Mouse (Mus musculus) urinary bladder, postnatal 4 days (tissue): ENCODE results near the gene Abcg5.

ENCODE experiments used
- DNase-seq, 2 experiments: peaks; one replicate each; pipeline ENCODE4 v3.0.0; 2021 to 2022; ENCODE audit warnings: low spot score in 2 of 2

Abcg5 gene

DNA sequence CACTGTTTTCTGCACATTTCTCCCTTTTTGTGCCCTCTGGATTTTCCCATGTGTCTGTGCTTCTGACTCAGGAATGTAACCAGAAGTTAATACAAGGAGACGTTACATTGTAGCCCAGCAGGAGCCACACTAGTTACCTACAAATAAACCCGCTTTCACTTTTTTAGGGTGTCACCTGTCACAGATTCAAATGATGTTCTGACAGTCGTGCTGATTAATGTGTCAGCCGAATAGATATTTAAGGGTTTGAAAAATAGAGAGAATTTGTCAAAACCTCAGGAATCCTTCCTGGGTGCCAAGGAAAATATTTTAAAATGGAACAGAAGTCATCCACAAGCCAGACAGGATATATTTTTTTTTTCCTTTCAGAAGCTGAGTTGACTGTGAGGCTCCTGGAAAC is 2.5 kb upstream of the Abcg5 start:
- DNase-seq = no peak

GRCm38 (mm10) chr17:84684284-84684683 is 1.5 kb upstream of the Abcg5 start:
- DNase-seq = no peak

DNA sequence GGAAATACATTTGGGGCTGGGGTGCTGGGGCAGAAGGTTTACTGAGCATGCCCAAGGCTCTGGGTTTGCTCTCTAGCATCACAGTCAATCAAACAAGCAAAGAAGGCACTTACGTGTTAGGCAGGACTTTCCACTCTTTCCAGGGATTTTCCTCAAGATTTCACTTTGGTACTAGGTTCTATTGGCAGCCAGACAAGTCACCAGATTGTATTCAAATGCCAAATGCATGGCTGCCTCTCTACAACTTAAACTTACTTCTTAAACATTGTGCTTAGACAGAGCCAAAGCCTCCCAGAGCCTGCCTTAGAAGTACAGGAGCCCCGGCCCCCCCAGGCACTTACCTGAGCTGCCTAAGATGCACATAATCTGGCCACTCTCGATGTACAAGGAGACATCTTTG is 1.1 kb downstream of the Abcg5 start:
- DNase-seq = no peak

DNA sequence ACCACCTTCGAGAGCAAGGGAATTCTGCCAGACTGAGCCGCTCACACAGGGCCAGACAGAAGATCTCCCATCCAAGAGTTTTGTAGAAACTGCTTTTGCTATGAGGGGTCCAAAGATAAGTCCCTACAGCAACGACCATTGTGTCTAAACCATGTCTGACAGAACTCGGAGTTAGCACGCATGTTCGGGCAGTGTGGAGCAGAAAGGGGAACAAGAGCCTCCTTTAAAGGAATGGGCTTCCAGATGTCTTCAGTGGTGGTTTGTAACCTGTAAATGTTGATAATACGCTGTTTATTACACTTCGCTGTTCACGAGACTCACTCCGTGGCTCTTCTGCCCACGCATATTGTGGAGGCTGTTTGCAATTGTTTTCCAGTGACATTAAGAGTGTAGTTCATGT is 5.2 kb downstream of the Abcg5 start:
- no peak for DNase-seq

DNA sequence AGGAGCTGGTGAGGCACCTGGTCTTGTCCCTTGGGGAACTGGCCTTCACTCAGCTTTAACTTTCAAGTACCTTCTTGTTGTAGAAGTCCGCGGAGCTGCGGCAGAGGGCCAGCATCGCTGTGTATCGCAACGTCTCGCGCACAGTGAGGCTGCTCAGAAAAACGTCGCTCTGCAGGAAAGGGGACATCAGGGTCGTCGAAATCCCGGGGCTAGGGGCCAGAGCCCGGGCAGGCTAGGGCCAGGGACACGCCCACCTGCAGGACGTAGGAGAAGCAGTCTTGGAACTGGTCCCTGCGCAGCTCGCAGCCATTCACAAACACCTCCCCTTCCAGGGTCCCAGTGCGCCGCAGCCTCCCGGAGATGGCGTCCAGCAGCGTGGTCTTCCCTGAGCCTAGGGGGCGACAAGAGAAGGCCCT is 6.9 kb downstream of the Abcg5 start, which contains the start of gene Abcg8:
Gene Abcg8 (plus strand): TSS at position 352 of the 416 bp plus-strand sequence.
- no peak for DNase-seq

- DNase-seq = no peak
These were observed 7.6 kb downstream of the Abcg5 start for GRCm38 (mm10) chr17:84675204-84675603.

- DNase-seq = no peak
These were observed 8.8 kb downstream of the Abcg5 start for GRCm38 (mm10) chr17:84674048-84674447.

GRCm38 (mm10) chr17:84672376-84673369 is 10.1 kb downstream of the Abcg5 start:
- DNase-seq = no peak

DNA sequence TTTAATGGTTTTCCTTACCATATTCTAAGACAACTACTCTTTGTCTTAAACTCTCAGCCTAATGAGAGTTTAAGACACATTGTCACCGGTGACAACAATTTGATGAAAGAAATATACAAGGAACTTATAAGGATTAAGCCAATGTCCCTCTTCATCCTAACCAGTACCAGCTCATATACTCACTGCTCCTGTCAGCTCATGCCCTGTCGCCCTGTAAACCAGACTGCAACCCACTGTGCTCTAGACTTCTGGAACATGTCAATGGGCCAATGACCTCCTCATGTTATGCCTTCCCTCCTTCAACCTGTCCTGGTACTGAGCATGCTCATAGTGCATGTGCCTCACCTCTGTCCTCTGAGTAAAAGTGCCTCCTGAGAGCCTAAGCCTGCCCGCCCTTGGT is 15.0 kb downstream of the Abcg5 start:
- DNase-seq = no peak

GRCm38 (mm10) chr17:84665691-84666090 is 17.1 kb downstream of the Abcg5 start:
- no peak for DNase-seq

DNA sequence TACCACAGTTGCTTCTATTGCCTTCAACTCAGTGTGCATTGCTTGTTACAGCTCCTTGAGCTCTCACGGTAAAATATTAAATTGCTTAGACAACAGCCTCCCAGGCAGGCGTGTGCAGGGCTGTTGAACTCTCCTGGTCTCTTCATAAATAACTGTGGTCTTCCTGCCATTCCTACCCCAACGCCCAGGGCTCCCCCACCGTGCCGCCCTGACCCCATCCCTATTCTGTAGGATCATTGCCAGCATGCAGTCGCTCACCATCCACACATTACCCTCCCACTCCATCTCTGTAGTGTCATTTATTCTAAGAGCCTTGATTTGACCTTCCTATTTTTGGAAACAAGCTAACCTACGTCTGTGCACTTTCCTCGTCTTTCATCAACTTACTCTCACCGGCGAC is 17.8 kb downstream of the Abcg5 start:
- DNase-seq = no peak

- DNase-seq = no peak
These were observed 23.9 kb downstream of the Abcg5 start for GRCm38 (mm10) chr17:84658951-84659350.

GRCm38 (mm10) chr17:84658195-84658594 is 24.6 kb downstream of the Abcg5 start:
- DNase-seq = no peak

- DNase-seq = no peak
These were observed 25.0 kb downstream of the Abcg5 start for GRCm38 (mm10) chr17:84657782-84658181.

GRCm38 (mm10) chr17:84657422-84657732 is 25.4 kb downstream of the Abcg5 start:
- no peak for DNase-seq

GRCm38 (mm10) chr17:84656653-84657421 is 26.0 kb downstream of the Abcg5 start:
- no peak for DNase-seq

DNA sequence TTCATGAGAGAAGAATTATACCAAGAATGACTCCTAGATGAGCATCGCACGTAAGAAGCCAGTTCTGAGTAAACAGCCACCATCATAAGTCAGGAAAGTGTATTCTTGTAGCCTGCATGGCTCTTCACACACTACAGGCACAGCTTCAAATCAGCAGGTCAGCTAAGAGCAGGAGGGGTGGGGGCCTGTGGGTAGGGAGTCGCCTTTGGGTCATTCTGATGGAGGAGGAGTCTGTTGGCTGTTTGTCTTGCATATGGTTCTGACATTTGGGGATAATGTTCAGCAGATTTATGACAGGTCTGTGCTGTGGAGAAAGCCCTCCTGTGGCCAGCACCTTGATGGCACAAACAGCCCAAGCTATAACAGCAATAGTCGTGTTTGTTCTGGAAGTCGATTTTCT is 26.6 kb downstream of the Abcg5 start:
- no peak for DNase-seq

GRCm38 (mm10) chr17:84653544-84653943 is 29.3 kb downstream of the Abcg5 start:
- DNase-seq = no peak

DNA sequence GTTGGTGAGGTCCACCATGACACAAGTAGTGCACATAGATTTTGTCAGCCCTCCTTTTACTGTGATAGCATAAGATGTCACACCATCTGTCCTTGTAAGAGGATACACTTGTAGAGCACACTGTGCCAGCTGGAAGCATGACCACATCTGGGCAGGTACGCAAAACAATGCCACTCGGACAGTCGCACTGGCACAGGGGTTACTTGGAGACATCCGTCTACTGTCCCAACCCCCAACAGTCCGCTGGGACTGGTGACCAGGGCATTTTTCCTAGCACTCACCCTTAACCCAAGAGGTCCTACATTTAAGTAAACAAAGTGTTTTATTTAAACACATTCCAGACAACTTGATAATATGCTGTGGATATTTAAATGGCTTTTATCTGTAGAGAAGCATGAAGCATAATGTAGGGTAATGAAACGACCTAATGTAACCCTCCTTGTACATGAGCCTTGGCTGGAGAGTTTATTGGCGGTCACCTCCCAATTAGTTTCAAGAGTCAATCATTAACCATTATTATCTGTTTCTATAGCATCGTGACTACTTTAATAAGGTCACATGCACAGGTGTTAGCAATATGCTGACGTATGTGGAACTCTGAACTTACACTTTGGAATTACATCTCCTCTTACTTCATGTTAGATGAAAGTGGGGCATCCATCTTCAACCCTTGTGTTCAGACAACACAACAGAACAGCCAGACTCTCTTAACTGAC is 32.4 kb downstream of the Abcg5 start:
- DNase-seq = no peak

DNA sequence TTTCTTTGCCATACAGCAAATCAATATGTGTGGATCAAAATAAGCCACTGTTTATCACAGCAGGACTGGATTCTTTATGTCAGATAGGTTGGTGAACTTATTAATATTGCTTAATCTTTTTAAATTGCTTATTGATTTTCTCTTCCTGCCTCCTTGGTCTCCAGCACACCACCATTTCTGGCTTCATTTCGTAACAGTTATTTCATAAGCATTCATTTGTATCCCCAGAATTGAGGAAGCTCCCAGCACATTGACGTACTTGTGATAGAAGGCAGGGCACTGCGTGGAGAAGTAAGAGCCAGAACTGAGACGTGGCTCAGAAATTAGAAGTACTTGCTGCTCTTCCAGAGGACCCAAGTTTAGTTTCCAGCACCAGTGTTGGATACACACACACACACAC is 35.2 kb downstream of the Abcg5 start:
- no peak for DNase-seq

DNA sequence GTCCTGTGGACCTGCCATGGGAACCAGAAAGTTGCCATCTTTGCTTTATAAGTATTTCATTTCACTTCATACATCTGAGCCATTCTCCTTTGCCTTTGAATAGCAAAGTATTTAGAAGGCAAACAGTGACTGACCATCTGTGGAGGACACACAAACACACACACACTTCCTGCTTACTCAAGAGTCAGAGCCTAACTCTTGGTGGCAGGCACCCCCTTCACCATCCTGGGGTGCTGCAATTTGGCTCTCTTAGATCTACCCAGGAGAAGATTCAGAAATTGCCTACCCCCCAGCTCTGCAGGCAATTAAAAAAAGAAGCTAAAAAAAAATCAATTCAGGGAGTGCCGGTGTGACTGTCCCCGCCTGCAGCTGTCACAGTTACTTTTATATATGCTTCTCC is 36.3 kb downstream of the Abcg5 start:
- DNase-seq = no peak

DNA sequence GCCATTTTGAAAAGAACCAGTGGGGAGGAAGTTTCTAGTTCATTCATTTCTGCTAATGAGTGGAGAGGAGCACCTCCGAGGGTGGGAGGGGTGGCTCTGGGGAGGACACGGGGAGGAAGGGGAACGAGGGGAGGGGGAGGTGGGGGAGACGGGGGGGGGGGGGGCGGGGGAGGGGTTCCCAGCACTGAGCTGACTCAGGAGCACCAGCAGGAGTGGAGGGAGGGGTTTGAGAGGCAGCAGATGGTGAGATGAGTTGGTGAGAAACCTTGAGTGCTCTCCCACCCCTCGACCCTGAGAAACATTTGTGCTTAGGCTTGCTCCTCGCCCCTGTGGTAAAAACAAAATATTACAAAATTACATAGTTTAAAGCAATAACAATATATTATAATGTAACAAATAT is 36.9 kb downstream of the Abcg5 start:
- DNase-seq = no peak
